Mouse (Mus musculus) heart, postnatal 0 days (tissue): ENCODE measurements at regions not wholly inside any gene's neighbourhood (a gene's known extent, or its start where the extent isn't known, plus 50 kb on each side); places are given as distances from the start of the nearest gene placed in this dataset.

Experiments used
- ATAC-seq: fragments of 200-750 bp; cut with Nextera tagmentation; 2 replicates; pipeline ENCODE4 v1.8.0; 2017; ENCODE audit warnings: low read depth, moderate number of reproducible peaks, moderate library complexity; ENCODE audit not compliant: insufficient read depth
- DNase-seq: peaks from one replicate; pipeline ENCODE4 v3.0.0-alpha.2; 2016; ENCODE audit warnings: low spot score
- H3K27ac ChIP-seq: fragments of 300-500 bp; sonication (generic); 2 replicates; pipeline ENCODE4 v1.5.1; 2014; ENCODE audit warnings: low read depth, mild to moderate bottlenecking
- H3K27me3 ChIP-seq: fragments of 300-500 bp; sonication (generic); 2 replicates; pipeline ENCODE4 v1.6.1; 2014; ENCODE audit warnings: low read length, mixed read lengths; ENCODE audit not compliant: control insufficient read depth, insufficient read depth
- H3K36me3 ChIP-seq: fragments of 300-500 bp; sonication (generic); replicated peaks from 2 replicates; pipeline ENCODE4 v1.6.1; 2014; ENCODE audit warnings: low read length, mixed read lengths; ENCODE audit not compliant: control insufficient read depth, insufficient read depth
- H3K4me1 ChIP-seq: fragments of 300-500 bp; sonication (generic); 2 replicates; pipeline ENCODE4 v1.6.1; 2014; ENCODE audit warnings: antibody characterized with exemption; ENCODE audit not compliant: control insufficient read depth, insufficient read depth
- H3K4me2 ChIP-seq: fragments of 300-500 bp; sonication (generic); 2 replicates; pipeline ENCODE4 v1.6.1; 2014; ENCODE audit warnings: low read depth, mild to moderate bottlenecking, low read length, moderate library complexity
- H3K4me3 ChIP-seq: fragments of 300-500 bp; sonication (generic); 2 replicates; pipeline ENCODE4 v1.5.1; 2014; ENCODE audit warnings: low read depth, low read length
- H3K9ac ChIP-seq: fragments of 300-500 bp; sonication (generic); replicated peaks from 2 replicates; pipeline ENCODE4 v1.6.1; 2014; ENCODE audit warnings: low read depth, low read length, mixed read lengths
- H3K9me3 ChIP-seq: fragments of 300-500 bp; sonication (generic); replicated peaks from 2 replicates; pipeline ENCODE4 v1.6.1; 2016; ENCODE audit warnings: low read length; ENCODE audit not compliant: control insufficient read depth
- CTCF ChIP-seq: IDR thresholded peaks from 2 replicates; pipeline ENCODE4 v1.5.1; 2016; ENCODE audit warnings: antibody characterized with exemption, control low read depth, low read depth
- EP300 ChIP-seq: IDR thresholded peaks from 2 replicates; pipeline ENCODE4 v1.6.1; 2016; ENCODE audit warnings: antibody characterized with exemption, low read depth
- WGBS: fragments of 180-500 bp; shearing (Covaris S2); extraction: QIAGEN DNeasy Blood & Tissue Kit; methylation state at CpG from one replicate; pipeline ENCODE4 v1.1.7; 2014; 5-methylcytosine and 5-hydroxymethylcytosine counted together

DNA sequence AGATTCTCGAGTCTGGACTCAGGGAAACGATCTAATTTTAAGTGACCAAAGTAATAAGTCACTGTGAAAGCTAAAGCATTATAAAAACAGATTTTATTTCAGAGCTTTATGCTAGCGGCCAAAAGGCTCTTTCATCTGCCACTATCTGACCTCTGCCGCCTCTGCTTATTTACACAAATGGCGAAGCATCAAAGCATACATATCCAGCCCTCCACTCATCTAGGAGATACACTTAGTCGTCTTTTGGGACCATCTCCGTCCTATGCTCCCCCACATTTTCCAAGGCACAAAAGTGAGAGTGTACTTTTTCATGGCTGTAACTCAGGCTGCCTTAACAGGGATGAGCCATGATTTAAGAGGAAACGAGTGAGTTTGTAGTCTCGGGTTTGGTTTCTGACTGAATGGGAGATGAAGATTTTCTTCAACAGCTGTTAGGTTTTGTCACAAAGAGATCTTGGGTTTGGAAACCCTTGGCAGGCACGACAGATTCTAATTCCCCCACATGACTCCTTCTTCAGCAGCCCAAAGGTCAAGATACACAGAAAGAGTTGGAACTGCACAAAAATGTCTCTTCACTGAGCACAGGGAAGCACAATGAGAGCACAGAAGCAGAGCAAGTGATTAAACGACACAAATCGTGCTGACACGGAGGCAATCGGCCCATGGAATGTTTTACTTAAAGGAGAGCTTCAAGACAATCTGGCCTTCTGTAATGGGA, 96.7 kb upstream of the Actbl2 start:
- Histone ChIP-seq H3K4me2 (no peak overlapping the region), H3K36me3 (no peaks in the 10 kb centered on the region), H3K9me3 (no peaks in the 10 kb centered on the region), H3K27ac (no peak overlapping the region), H3K4me3 (no peak overlapping the region), H3K4me1 (no peaks in the 10 kb centered on the region), H3K9ac (no peak overlapping the region), H3K27me3 (no peaks in the 10 kb centered on the region)
- 66% methylated on average over 14 of the region's 14 CpGs for WGBS
- ATAC-seq (no peak), DNase-seq (no peak)
- TF ChIP-seq CTCF: no peak
- TF ChIP-seq EP300: no peak

DNA sequence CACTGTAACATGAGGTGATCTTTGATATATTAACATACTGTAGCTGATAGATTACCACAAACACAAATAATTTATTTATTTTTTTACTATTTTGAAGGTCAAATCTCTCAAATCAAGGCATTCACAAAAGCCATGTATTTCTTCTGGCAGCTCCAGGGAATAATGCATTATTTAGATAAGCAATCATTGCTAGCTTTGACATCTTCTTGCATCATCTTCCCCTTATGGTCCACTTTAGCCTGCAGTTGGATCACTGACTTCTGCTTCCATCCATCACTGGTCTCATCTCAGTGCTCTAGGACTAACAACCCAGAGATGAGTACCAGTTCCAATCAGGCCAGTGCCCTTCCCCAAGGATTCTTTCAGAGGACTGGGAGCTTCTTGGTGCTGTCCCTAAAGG, 95.3 kb upstream of the Actbl2 start:
- Histone ChIP-seq H3K4me1 (no peaks in the 10 kb centered on the region), H3K27ac (no peak overlapping the region), H3K9ac (no peak overlapping the region), H3K4me2 (no peak overlapping the region), H3K27me3 (no peaks in the 10 kb centered on the region), H3K36me3 (no peaks in the 10 kb centered on the region), H3K4me3 (no peak overlapping the region), H3K9me3 (no peaks in the 10 kb centered on the region)
- ATAC-seq (no peak), DNase-seq (no peak)
- TF ChIP-seq EP300 (no peak), CTCF (no peak)

DNA sequence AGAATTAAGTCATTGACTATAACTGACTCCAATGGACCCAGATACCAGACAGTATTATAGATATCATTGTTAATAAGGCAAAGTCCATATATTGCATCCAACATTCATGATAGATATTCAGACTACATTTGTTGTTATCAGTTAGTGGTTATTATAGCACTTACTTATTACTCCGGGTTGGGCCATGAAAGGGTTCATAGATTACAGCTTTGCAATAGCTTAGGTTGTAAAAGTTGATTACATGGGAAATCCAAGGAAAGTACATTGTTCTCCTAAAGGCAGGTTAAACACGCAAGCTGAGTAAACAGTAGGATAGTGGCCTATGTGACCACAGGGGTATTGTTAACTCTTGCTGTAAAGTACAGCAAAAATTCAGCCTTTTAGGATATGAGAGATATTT, 89.3 kb upstream of the Actbl2 start:
- ATAC-seq: no peak
- H3K4me2 ChIP-seq: no peak overlapping the region

DNA sequence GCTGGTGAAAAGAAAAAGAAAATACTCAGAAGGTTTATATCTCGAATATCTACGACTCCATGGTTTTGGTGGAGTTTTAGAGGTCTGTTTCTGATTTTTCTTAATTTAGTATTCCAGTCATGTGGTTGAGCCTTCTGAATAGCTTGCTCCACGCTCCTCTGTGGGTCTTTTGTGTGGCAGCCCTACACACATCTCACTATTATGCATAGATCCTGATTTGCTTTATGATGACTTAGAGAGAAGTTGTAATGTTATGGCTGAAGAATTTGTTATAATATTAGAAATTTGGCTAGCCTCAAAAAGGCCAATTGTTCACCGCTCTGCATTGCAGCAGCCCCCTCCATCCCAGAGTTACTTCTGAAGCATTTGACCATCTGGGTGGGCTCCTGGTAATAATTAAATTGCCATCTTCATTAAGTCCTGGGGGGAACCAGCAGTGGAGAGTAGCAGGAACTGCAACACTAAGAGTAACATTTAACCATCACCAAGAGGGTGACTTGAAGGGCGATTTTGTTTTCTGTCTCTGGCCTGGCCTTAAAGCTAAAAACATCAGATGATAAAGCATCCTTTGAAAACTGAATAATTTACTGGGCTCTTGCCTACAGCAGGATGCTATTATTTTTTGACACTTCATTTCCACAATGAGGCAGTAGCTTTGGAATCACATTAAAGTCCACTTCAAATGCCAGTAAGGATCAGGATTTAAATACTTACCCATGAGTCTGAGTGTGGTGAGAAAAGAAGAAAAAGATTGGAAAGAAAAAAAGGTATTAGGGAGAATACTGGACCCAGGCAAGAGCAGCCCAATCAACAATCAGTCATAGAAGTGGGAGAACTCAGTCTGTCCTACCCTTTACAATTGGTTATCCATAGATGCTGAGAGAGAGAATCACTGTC, 84.3 kb upstream of the Actbl2 start:
- Histone ChIP-seq H3K4me1 (no peaks in the 10 kb centered on the region), H3K9me3 (no peaks in the 10 kb centered on the region), H3K36me3 (no peaks in the 10 kb centered on the region), H3K4me3 (no peak overlapping the region), H3K9ac (no peak overlapping the region), H3K27ac (no peak overlapping the region), H3K4me2 (no peak overlapping the region), H3K27me3 (no peaks in the 10 kb centered on the region)
- WGBS: 81% methylated on average over 5 of the region's 5 CpGs
- no peak for ATAC-seq
- DNase-seq: no peak
- TF ChIP-seq CTCF: no peak
- no peak for TF ChIP-seq EP300

More for the DNA sequence above, 89.3 kb upstream of the Actbl2 start:
- Histone ChIP-seq H3K4me1 (no peaks in the 10 kb centered on the region), H3K4me3 (no peak overlapping the region), H3K9ac (no peak overlapping the region), H3K9me3 (no peaks in the 10 kb centered on the region), H3K36me3 (no peaks in the 10 kb centered on the region), H3K27ac (no peak overlapping the region), H3K27me3 (no peaks in the 10 kb centered on the region)
- no peak for DNase-seq
- TF ChIP-seq EP300 (no peak), CTCF (no peak)
- WGBS: 74% methylated on average over 2 of the region's 2 CpGs

GRCm38 (mm10) chr13:111179186-111179585, 75.6 kb upstream of the Actbl2 start:
- no peaks in the 10 kb centered on the region for H3K36me3 ChIP-seq
- no peaks in the 10 kb centered on the region for H3K4me1 ChIP-seq
- no peak for TF ChIP-seq EP300
- TF ChIP-seq CTCF: no peak
- no peak overlapping the region for H3K4me2 ChIP-seq
- H3K9me3 ChIP-seq: no peaks in the 10 kb centered on the region
- H3K4me3 ChIP-seq: no peak overlapping the region
- H3K27me3 ChIP-seq: no peaks in the 10 kb centered on the region
- H3K27ac ChIP-seq: no peak overlapping the region
- ATAC-seq (no peak), DNase-seq (no peak)
- whole genome bisulfite sequencing: 82% methylated on average over 6 of the region's 6 CpGs
- H3K9ac ChIP-seq: no peak overlapping the region

DNA sequence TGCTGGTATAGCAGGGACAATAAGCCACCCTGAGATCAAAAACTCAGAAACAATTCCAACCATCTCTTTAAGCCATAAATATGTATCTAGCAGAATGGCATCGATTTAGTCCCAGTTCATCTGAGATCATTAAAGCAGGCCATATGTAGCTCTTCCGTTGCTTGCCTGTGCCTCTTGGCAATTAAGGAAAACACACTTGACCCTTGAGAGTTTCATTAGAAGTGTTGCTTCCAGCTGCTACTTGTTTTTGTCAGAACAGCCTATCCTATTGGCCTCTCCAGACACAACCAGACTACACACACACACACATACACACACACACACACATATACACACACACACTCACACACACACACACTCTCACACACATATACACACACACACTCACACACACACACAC, 71.5 kb upstream of the Actbl2 start:
- 78% methylated on average over 2 of the region's 2 CpGs for WGBS
- Histone ChIP-seq H3K27me3 (no peaks in the 10 kb centered on the region), H3K36me3 (no peaks in the 10 kb centered on the region), H3K4me2 (no peak overlapping the region), H3K4me3 (no peak overlapping the region), H3K4me1 (no peaks in the 10 kb centered on the region), H3K27ac (no peak overlapping the region), H3K9ac (no peak overlapping the region), H3K9me3 (no peaks in the 10 kb centered on the region)
- DNase-seq: no peak
- TF ChIP-seq CTCF: no peak
- TF ChIP-seq EP300: no peak
- no peak for ATAC-seq
